Mouse (Mus musculus) activated CD4-positive, CD25-positive, alpha-beta regulatory T cell (primary cell): ENCODE measurements around the gene Tnfrsf23. TPM values are rescaled to one million over a fixed set of nuclear protein-coding genes. Genes with fewer than 3 reads are reported as not detected.

Experiments
- polyA plus RNA-seq, 2 experiments: library from polyadenylated mRNA; unstranded; fragments of 100-300 nt; shearing (Covaris generic); gene quantifications; one replicate each; pipeline ENCODE4 v1.2.1; 2017

The Tnfrsf23 gene
- 1 to 10 TPM; 3.3 to 3.7 TPM for polyA plus RNA-seq

DNA sequence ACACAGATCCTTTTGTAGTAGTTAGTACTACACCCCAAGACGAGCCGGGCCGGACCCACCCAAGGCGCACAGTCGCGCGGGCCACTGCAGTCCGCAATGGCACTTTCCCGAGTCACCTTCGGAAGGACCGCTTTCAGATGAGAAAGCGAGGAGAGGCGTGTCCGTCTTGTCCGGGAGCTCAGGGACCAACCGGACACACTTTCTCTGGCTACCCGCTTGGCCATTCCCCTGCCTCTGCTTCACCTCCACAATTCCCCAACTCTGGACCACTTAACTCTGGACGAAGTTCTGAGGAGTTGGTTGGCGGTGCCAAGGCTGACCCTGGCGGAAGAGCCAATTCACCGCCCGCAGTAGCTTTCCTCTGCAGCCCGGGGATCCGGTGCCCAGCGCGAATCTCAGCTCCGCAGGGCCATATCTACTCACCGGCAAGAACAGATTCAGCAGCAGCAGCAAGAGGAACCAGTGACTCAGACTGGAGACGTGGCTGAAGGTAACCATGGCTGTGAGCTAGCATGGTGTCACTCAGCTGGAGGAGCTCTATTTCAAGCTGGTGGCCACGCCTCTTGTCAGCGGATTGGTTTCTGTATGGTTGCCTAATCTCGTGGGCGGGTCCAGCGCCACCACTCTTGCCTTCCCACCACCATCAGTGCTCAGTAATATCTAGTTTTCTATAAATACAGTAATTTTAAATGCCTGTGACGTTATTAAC is at the start of gene Tnfrsf23:
Tnfrsf23 (minus strand) TSS at position 514 of the 709 bp plus-strand sequence.

DNA sequence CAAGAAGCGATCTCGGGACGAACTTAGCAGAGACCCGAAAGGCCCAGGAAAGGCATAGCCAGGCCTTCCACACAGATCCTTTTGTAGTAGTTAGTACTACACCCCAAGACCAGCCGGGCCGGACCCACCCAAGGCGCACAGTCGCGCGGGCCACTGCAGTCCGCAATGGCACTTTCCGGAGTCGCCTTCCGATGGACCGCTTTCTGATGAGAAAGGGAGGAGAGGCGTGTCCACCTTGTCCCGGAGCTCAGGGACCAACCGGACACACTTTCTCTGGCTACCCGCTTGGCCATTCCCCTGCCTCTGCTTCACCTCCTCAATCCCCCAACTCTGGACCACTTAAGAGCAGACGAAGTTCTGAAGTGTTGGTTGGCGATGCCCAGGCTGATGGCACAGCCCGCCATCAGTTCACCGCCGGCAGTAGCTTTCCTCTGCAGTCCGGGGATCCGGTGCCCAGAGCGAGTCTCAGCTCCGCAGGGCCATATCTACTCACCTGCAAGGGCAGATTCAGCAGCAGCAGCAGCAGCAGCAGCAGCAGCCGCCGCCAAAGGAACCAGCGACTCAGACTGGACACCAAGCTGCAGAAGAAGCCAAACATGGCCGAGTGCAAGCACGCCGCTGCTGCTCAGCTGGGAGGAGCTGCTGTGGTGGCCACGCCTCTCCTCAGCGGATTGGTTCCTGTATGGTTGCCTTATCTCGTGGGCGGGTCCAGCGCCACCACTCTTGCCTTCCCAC is 36.5 kb downstream of the Tnfrsf23 start, which contains the start of gene Tnfrsf22:
Tnfrsf22 (minus strand) TSS at position 628 of the 735 bp plus-strand sequence.

DNA sequence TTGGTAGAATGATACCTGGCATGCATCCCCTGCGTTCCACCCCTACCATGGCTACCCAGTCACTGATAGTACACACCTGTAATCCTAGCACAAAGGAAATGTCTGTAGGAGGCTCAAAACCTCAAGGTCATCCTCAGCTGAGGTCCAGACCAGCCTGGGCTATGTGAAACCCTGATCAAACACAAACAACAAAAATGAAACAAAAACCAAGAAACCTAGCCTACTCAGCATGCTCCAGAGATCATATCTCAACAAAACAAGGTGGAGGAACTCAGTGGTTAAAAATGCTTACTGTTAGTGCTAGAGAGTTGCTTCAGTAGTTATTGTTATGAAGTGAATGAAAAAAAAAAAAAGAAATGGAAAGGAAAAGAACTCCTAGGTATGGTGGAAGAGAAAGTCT is 57.1 kb downstream of the Tnfrsf23 start, which contains the start of gene Tnfrsf26:
Tnfrsf26 (minus strand) TSS at position 183 of the 400 bp plus-strand sequence.

Other genes starting within 250 kb of the Tnfrsf23 start
- gene Cdkn1c, start 224.8 kb downstream of the Tnfrsf23 start, polyA plus RNA-seq: 1 to 10 TPM; 4.1 to 5.0 TPM
- under 1 TPM; 0.48 to 0.49 TPM for gene Slc22a18, start 212.1 kb downstream of the Tnfrsf23 start, polyA plus RNA-seq
- not detected for gene Phlda2, start 182.7 kb downstream of the Tnfrsf23 start, polyA plus RNA-seq
- 100 to 1,000 TPM; 265 to 278 TPM for gene Nap1l4, start 136.8 kb downstream of the Tnfrsf23 start, polyA plus RNA-seq
- gene Cars, start 85.8 kb downstream of the Tnfrsf23 start, polyA plus RNA-seq: 10 to 100 TPM; 37.1 to 39.0 TPM
- gene Tnfrsf26, start 57.1 kb downstream of the Tnfrsf23 start, polyA plus RNA-seq: 10 to 100 TPM; 19.5 to 21.8 TPM
- gene Tnfrsf22, start 36.2 kb downstream of the Tnfrsf23 start, polyA plus RNA-seq: 10 to 100 TPM; 11.6 to 16.9 TPM
- gene Osbpl5, start 71.1 kb upstream of the Tnfrsf23 start, polyA plus RNA-seq: 10 to 100 TPM; 17.8 to 36.0 TPM
- not detected for gene Mrgprg, start 81.1 kb upstream of the Tnfrsf23 start, polyA plus RNA-seq
- 10 to 100 TPM in 1 of 2 experiments, 1 to 10 TPM in 1; 2.1 to 12.5 TPM for gene Mrgpre, start 98.6 kb upstream of the Tnfrsf23 start, polyA plus RNA-seq
- gene Nadsyn1, start 137.0 kb upstream of the Tnfrsf23 start, polyA plus RNA-seq: 10 to 100 TPM in 1 of 2 experiments, 1 to 10 TPM in 1; 6.1 to 12.7 TPM
- 10 to 100 TPM; 41.9 to 44.1 TPM for gene Dhcr7, start 137.3 kb upstream of the Tnfrsf23 start, polyA plus RNA-seq
- under 1 TPM in 1 of 2 experiments, not detected in 1; 0.16 TPM for gene Gm498, start 181.0 kb upstream of the Tnfrsf23 start, polyA plus RNA-seq